Mouse (Mus musculus) testis, adult 2 months (tissue): ENCODE data around the gene Nfic.

Experiments used
- CTCF ChIP-seq: fragments of 200-500 bp; IDR thresholded peaks from 2 replicates; pipeline ENCODE4 v1.5.1; 2012; ENCODE audit warnings: low read depth, mild to moderate bottlenecking, inconsistent platforms, low read length, moderate library complexity; ENCODE audit not compliant: control insufficient read depth, insufficient read depth, insufficient replicate concordance
- POLR2A ChIP-seq: fragments of 200-500 bp; IDR thresholded peaks from 2 replicates; pipeline ENCODE4 v1.6.1; 2012; ENCODE audit warnings: low read depth, mild to moderate bottlenecking, inconsistent platforms, low read length, moderate library complexity; ENCODE audit not compliant: control insufficient read depth

DNA sequence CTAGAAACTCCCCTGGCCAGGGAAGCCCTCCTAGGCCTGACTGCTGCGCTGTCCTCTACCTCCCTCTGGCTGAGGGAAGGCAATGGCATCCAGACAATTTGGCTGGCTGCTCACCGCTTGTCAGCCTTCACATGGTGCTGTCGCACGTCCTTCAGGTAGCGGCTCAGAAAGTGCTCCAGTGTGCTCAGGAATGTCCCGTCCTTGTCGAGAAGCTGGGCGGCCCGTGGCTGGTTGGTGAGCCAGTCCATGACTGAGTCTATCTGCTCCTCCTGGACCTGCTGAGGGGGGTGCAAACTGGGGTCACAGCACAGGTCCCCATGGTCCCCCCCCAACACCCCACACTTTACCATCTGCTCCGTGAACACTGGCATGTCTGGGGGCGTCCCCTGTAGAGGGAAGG, 32.6 kb upstream of the Nfic start:
- TF ChIP-seq CTCF: no peak
- TF ChIP-seq POLR2A: no peak
